Mouse (Mus musculus): ENCODE measurements around the gene Adam30. TPM values are rescaled to one million over a fixed set of nuclear protein-coding genes. Genes with fewer than 3 reads are reported as not detected.
"Not testable (repeated sequence)": the region's sequence is repeated elsewhere in the genome, so short reads cannot be mapped to it uniquely, and the experiment has no call there.

The Adam30 gene
- total RNA-seq, 1 experiment, result 0.18 TPM

DNA sequence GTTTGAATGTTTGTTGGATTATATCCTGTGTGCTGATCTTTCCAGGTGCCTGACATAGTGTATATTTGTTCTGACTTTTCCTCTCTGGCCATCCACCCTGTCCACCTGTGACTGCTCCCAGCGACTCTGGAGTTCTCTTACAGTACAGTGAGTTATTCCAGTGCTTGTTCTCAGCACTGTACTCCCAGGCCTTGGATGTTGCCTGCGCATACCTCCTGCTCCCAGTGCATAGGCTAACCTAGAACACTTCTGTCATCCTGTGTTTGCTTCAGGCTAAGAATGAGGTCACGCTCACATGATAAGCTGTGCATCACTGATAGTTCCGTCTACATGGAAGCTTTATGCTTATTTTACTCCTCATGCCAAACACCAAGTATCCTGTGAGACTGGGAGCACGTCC is 31.7 kb upstream of the Adam30 start:
- no peak for DNase-seq (ENCODE audit: low read depth, low spot score)
- Histone ChIP-seq H3K36me3 (ENCODE audit: control insufficient read depth, insufficient read depth, low read length, poor library complexity, severe bottlenecking) (peaks cover 15% of the 10 kb centered on the region; the same call in 1 of the 2 replicates), H3K4me1 (ENCODE audit: control insufficient read depth in 2 of 2, insufficient read depth in 2 of 2, low read length in 2 of 2, poor library complexity in 1 of 2) (no peaks in the 10 kb centered on the region), H3K27ac (ENCODE audit: insufficient read depth, low read depth, low read length, poor library complexity, severe bottlenecking) (no peak overlapping the region), H3K9ac (ENCODE audit: insufficient read depth, low read depth, low read length, poor library complexity, severe bottlenecking) (no peak overlapping the region), H3K9me3 (ENCODE audit: control insufficient read depth, insufficient read depth, low read depth, low read length) (no peaks in the 10 kb centered on the region), H3K4me3 (ENCODE audit: insufficient read depth in 1 of 2, low read depth in 1 of 2, low read length in 2 of 2, poor library complexity in 1 of 2, severe bottlenecking in 1 of 2) (no peak overlapping the region)
- in situ Hi-C loops (cut with MboI; ENCODE audit: low sequenced_read_pairs in 2 of 2, unreplicated experiment in 2 of 2), result no loop called here
- TF ChIP-seq ZC3H11A (IDR thresholded peaks at IDR 0.05; ENCODE audit: borderline replicate concordance, low read depth, low read length), result no peak
- no peak for TF ChIP-seq HCFC1 (IDR thresholded peaks at IDR 0.05; ENCODE audit: borderline replicate concordance, insufficient read depth, low read length)
- TF ChIP-seq ZNF384 (IDR thresholded peaks at IDR 0.05; ENCODE audit: low read depth, low read length), result no peak
- TF ChIP-seq CHD2 (IDR thresholded peaks at IDR 0.05; ENCODE audit: low read depth, low read length), result no peak
- TF ChIP-seq MAFK (IDR thresholded peaks at IDR 0.05; ENCODE audit: insufficient read depth, low read depth, low read length), result no peak

- H3K4me3 ChIP-seq (ENCODE audit: insufficient read depth in 1 of 2, low read depth in 1 of 2, low read length in 2 of 2, poor library complexity in 1 of 2, severe bottlenecking in 1 of 2); H3K27ac ChIP-seq (ENCODE audit: insufficient read depth, low read depth, low read length, poor library complexity, severe bottlenecking); H3K4me1 ChIP-seq (ENCODE audit: control insufficient read depth in 2 of 2, insufficient read depth in 2 of 2, low read length in 2 of 2, poor library complexity in 1 of 2); DNase-seq (ENCODE audit: low read depth, low spot score); H3K9ac ChIP-seq (ENCODE audit: insufficient read depth, low read depth, low read length, poor library complexity, severe bottlenecking); in situ Hi-C loops (cut with MboI; ENCODE audit: low sequenced_read_pairs in 2 of 2, unreplicated experiment in 2 of 2); H3K9me3 ChIP-seq (ENCODE audit: control insufficient read depth, insufficient read depth, low read depth, low read length): not testable (repeated sequence)
- H3K36me3 ChIP-seq (ENCODE audit: control insufficient read depth, insufficient read depth, low read length, poor library complexity, severe bottlenecking), result peaks cover 17% of the 10 kb centered on the region; the same call in 1 of the 2 replicates
These were observed 28.3 kb upstream of the Adam30 start for GRCm38 (mm10) chr3:98132140-98132539.

DNA sequence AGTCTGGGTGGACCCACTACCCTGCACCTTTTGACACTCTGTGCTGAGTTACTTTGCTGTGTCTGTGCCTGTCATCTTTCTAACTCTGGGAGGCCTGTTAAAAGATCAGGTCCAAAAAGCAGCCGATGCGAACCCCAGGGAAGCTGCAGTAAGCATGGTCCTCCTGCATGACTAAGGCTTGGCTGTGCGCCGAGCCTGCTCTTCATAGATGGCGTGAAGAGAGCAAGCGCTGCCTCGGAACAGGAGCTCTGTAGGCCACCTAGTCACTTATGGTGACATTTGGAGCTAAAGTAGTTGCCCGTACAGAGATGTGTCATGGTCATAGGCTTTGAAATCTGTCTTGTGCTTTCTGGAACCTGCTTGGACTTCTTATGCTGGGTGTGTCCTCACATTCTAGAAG is 27.8 kb upstream of the Adam30 start:
- H3K4me3 ChIP-seq (ENCODE audit: insufficient read depth in 1 of 2, low read depth in 1 of 2, low read length in 2 of 2, poor library complexity in 1 of 2, severe bottlenecking in 1 of 2), result no peak overlapping the region
- H3K9ac ChIP-seq (ENCODE audit: insufficient read depth, low read depth, low read length, poor library complexity, severe bottlenecking), result no peak overlapping the region
- TF ChIP-seq ZC3H11A (IDR thresholded peaks at IDR 0.05; ENCODE audit: borderline replicate concordance, low read depth, low read length) (no peak), MAFK (IDR thresholded peaks at IDR 0.05; ENCODE audit: insufficient read depth, low read depth, low read length) (no peak), HCFC1 (IDR thresholded peaks at IDR 0.05; ENCODE audit: borderline replicate concordance, insufficient read depth, low read length) (no peak), CHD2 (IDR thresholded peaks at IDR 0.05; ENCODE audit: low read depth, low read length) (no peak), ZNF384 (IDR thresholded peaks at IDR 0.05; ENCODE audit: low read depth, low read length) (no peak)
- H3K36me3 ChIP-seq (ENCODE audit: control insufficient read depth, insufficient read depth, low read length, poor library complexity, severe bottlenecking), result peaks cover 21% of the 10 kb centered on the region; the same call in 1 of the 2 replicates
- in situ Hi-C loops (cut with MboI; ENCODE audit: low sequenced_read_pairs in 2 of 2, unreplicated experiment in 2 of 2), result no loop called here
- no peak overlapping the region for H3K27ac ChIP-seq (ENCODE audit: insufficient read depth, low read depth, low read length, poor library complexity, severe bottlenecking)
- DNase-seq (ENCODE audit: low read depth, low spot score), result no peak
- no peaks in the 10 kb centered on the region for H3K9me3 ChIP-seq (ENCODE audit: control insufficient read depth, insufficient read depth, low read depth, low read length)
- H3K4me1 ChIP-seq (ENCODE audit: control insufficient read depth in 2 of 2, insufficient read depth in 2 of 2, low read length in 2 of 2, poor library complexity in 1 of 2), result no peaks in the 10 kb centered on the region; a peak in 1 of 4 replicates

DNA sequence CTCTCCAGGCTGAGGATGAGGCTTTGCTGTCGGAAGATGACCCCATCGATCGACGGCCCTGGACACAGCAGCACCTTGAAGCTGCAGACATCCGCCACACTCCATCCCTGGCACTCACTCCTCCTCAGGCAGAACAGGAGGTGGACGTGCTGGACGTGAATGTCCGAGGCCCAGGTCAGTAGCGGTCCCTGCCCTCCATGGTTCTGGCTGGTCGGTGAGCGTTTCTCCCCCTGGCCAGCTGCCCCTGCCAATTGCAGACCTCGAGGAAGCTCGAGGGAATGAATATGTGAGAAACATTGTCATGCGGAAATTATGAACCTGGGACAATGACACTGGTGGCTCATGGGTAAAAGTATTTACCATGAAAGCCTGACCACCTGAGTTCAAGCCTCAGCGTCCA is 19.0 kb upstream of the Adam30 start:
- Histone ChIP-seq H3K4me1 (ENCODE audit: control insufficient read depth in 2 of 2, insufficient read depth in 2 of 2, low read length in 2 of 2, poor library complexity in 1 of 2) (peaks cover 0 to 2% of the 10 kb centered on the region in 2 experiments; a peak in 1 of 4 replicates), H3K27ac (ENCODE audit: insufficient read depth, low read depth, low read length, poor library complexity, severe bottlenecking) (no peak overlapping the region), H3K9me3 (ENCODE audit: control insufficient read depth, insufficient read depth, low read depth, low read length) (no peaks in the 10 kb centered on the region), H3K4me3 (ENCODE audit: insufficient read depth in 1 of 2, low read depth in 1 of 2, low read length in 2 of 2, poor library complexity in 1 of 2, severe bottlenecking in 1 of 2) (no peak overlapping the region), H3K36me3 (ENCODE audit: control insufficient read depth, insufficient read depth, low read length, poor library complexity, severe bottlenecking) (peaks cover 42% of the 10 kb centered on the region), H3K9ac (ENCODE audit: insufficient read depth, low read depth, low read length, poor library complexity, severe bottlenecking) (no peak overlapping the region)
- TF ChIP-seq CHD2 (IDR thresholded peaks at IDR 0.05; ENCODE audit: low read depth, low read length) (no peak), ZC3H11A (IDR thresholded peaks at IDR 0.05; ENCODE audit: borderline replicate concordance, low read depth, low read length) (no peak)
- in situ Hi-C loops (cut with MboI; ENCODE audit: low sequenced_read_pairs in 2 of 2, unreplicated experiment in 2 of 2), result no loop called here
- no peak for DNase-seq (ENCODE audit: low read depth, low spot score)

DNA sequence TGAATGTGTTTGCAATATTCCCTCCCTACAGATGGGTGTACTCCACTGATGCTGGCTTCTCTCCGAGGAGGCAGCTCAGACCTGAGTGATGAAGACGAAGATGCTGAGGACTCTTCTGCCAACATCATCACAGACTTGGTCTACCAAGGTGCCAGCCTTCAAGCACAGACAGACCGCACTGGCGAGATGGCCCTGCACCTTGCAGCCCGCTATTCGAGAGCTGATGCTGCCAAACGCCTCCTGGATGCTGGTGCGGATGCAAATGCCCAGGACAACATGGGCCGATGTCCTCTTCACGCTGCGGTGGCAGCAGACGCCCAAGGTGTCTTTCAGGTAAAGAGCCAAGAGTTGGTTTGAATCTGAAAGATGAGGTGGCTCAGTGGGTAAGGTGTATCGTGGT is 17.6 kb upstream of the Adam30 start:
- Histone ChIP-seq H3K4me3 (ENCODE audit: insufficient read depth in 1 of 2, low read depth in 1 of 2, low read length in 2 of 2, poor library complexity in 1 of 2, severe bottlenecking in 1 of 2) (no peak overlapping the region), H3K27ac (ENCODE audit: insufficient read depth, low read depth, low read length, poor library complexity, severe bottlenecking) (no peak overlapping the region), H3K36me3 (ENCODE audit: control insufficient read depth, insufficient read depth, low read length, poor library complexity, severe bottlenecking) (peaks cover 45% of the 10 kb centered on the region), H3K9ac (ENCODE audit: insufficient read depth, low read depth, low read length, poor library complexity, severe bottlenecking) (no peak overlapping the region), H3K9me3 (ENCODE audit: control insufficient read depth, insufficient read depth, low read depth, low read length) (no peaks in the 10 kb centered on the region), H3K4me1 (ENCODE audit: control insufficient read depth in 2 of 2, insufficient read depth in 2 of 2, low read length in 2 of 2, poor library complexity in 1 of 2) (0 out of 4 replicates have a peak, but pooled peaks cover 0 to 2% of the 10 kb centered on the region in 2 experiments)
- TF ChIP-seq ZNF384 (IDR thresholded peaks at IDR 0.05; ENCODE audit: low read depth, low read length) (no peak), CHD2 (IDR thresholded peaks at IDR 0.05; ENCODE audit: low read depth, low read length) (no peak), HCFC1 (IDR thresholded peaks at IDR 0.05; ENCODE audit: borderline replicate concordance, insufficient read depth, low read length) (no peak), MAFK (IDR thresholded peaks at IDR 0.05; ENCODE audit: insufficient read depth, low read depth, low read length) (no peak), ZC3H11A (IDR thresholded peaks at IDR 0.05; ENCODE audit: borderline replicate concordance, low read depth, low read length) (no peak)
- in situ Hi-C loops (cut with MboI; ENCODE audit: low sequenced_read_pairs in 2 of 2, unreplicated experiment in 2 of 2), result no loop called here
- DNase-seq (ENCODE audit: low read depth, low spot score), result no peak

Data from ES-E14 (cell line).